Mouse (Mus musculus) heart, adult 2 months (tissue): Measurements from ENCODE around the gene Fkbp5. TPM values are rescaled to one million over a fixed set of nuclear protein-coding genes. Genes with fewer than 3 reads are reported as not detected.

Experiments
- DNase-seq, 2 experiments: peaks; one replicate each; pipeline ENCODE4 v3.0.0; 2021
- H3K27ac ChIP-seq: fragments of 200-600 bp; 2 replicates; pipeline ENCODE4 v1.8.1; 2022
- H3K27me3 ChIP-seq: fragments of 200-500 bp; 2 replicates; pipeline ENCODE4 v1.6.1; 2012; ENCODE audit warnings: mild to moderate bottlenecking, low read length, inconsistent platforms, mixed read lengths; ENCODE audit not compliant: control insufficient read depth, insufficient read depth
- H3K36me3 ChIP-seq: fragments of 200-500 bp; 2 replicates; pipeline ENCODE4 v1.6.1; 2012; ENCODE audit warnings: low read length, inconsistent platforms; ENCODE audit not compliant: control insufficient read depth, insufficient read depth
- H3K4me1 ChIP-seq: fragments of 200-500 bp; 2 replicates; pipeline ENCODE4 v1.6.1; 2011; ENCODE audit warnings: low read length; ENCODE audit not compliant: control insufficient read depth, insufficient read depth
- H3K4me3 ChIP-seq: fragments of 200-600 bp; 2 replicates; pipeline ENCODE4 v1.8.1; 2022
- H3K79me2 ChIP-seq: fragments of 200-500 bp; replicated peaks from 2 replicates; pipeline ENCODE4 v1.6.1; 2012; ENCODE audit warnings: mild to moderate bottlenecking, inconsistent platforms, low read length, moderate library complexity, mixed read lengths; ENCODE audit not compliant: control insufficient read depth, insufficient read depth
- H3K9ac ChIP-seq: fragments of 200-500 bp; 2 replicates; pipeline ENCODE4 v1.6.1; 2012; ENCODE audit warnings: low read depth, mild to moderate bottlenecking, control low read depth, inconsistent platforms, low read length, mixed read lengths
- CTCF ChIP-seq: fragments of 200-600 bp; IDR thresholded peaks from 2 replicates; pipeline ENCODE4 v1.8.1; 2022; ENCODE audit warnings: antibody characterized with exemption, mild to moderate bottlenecking, moderate library complexity
- EP300 ChIP-seq: fragments of 200-500 bp; IDR thresholded peaks from 2 replicates; pipeline ENCODE4 v1.6.1; 2011; ENCODE audit warnings: low read depth, low read length, control low read depth; ENCODE audit not compliant: insufficient read depth
- POLR2A ChIP-seq: fragments of 200-500 bp; IDR thresholded peaks from 2 replicates; pipeline ENCODE4 v1.6.1; 2011; ENCODE audit warnings: mild to moderate bottlenecking, low read depth, low read length, control low read depth; ENCODE audit not compliant: insufficient read depth
- WGBS: fragments of 180-500 bp; shearing (Covaris S2); methylation state at CpG from one replicate; pipeline ENCODE4 v1.1.7; 2018; 5-methylcytosine and 5-hydroxymethylcytosine counted together
- intact Hi-C: fragments of 180-260 bp; cut with DNase I; formaldehyde crosslinking; loops from one replicate; pipeline ENCODE4 v1.15.1; 2025
- polyA plus RNA-seq: library from polyadenylated mRNA; depleted of rRNA; stranded (reverse); fragments of >200 nt; gene quantifications from 2 replicates; pipeline ENCODE4 v1.2.3, GENCODE M21; 2012
- total RNA-seq, 2 experiments: library from RNA; stranded (reverse); gene quantifications; 2 replicates each; pipeline ENCODE4 v1.2.3; 2021

The Fkbp5 gene
- total and polyA plus RNA-seq, 3 experiments, result 8.5 to 70.2 (median 63.3) TPM

DNA sequence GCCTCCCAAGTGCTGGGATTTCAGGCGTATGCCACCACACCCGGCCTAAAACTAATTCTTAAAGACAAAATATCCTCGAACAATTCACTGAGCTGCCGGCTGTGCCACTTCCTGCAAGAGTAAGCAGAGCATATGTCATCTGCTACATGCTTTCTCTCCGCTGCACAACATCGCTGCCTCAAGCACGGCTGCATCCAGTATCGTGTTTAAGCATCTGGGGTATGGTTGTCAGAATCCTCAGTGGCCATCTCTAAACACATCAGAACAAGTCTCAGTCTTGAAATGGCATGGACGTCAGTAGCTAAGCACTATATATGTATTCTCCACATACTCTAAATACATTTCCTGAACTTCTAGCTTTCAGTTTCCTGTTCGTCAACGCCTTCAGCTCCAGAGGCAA lies 49.6 kb downstream of the Fkbp5 start:
- 36% methylated on average over 11 of the region's 11 CpGs for WGBS
- no peak overlapping the region; the same call in 1 of the 2 replicates for H3K4me3 ChIP-seq
- intact Hi-C loops, result loop anchor here (10.0 kb wide), 1 partner anchor 57 kb away; no protein-coding TSS in a partner anchor
- no peak overlapping the region for H3K27ac ChIP-seq
- no peak for TF ChIP-seq POLR2A
- no peaks in the 10 kb centered on the region for H3K79me2 ChIP-seq
- peak in 1 of 2 experiments; percentile 17 for DNase-seq
- no peaks in the 10 kb centered on the region for H3K27me3 ChIP-seq
- H3K4me1 ChIP-seq, result peaks cover 12% of the 10 kb centered on the region
- no peaks in the 10 kb centered on the region for H3K36me3 ChIP-seq
- H3K9ac ChIP-seq, result no peak overlapping the region

DNA sequence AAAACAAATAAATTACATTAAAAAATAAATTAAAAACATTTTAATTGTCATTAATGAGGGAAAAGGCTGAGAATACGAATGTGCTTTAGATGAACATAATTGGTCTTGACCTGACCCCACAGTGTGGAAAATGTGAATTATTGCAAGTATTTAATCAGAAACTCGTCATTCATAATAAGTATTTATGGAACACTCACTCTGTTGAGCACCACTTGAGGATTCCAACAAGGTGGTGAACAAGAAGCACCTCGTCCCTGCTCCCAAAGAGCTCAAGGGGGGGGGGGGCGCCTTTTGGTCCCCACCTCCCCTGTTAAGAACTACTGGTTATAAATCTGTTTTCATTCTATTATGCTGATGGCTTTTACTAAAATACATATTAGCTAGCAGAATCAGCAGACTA lies 51.4 kb downstream of the Fkbp5 start:
- peaks cover 12% of the 10 kb centered on the region for H3K4me1 ChIP-seq
- intact Hi-C loops, result loop anchor here (10.0 kb wide), 1 partner anchor 59 kb away; no protein-coding TSS in a partner anchor
- no peak for DNase-seq
- WGBS, result 94% methylated on average over 4 of the region's 4 CpGs
- no peak overlapping the region for H3K4me3 ChIP-seq
- H3K79me2 ChIP-seq, result no peaks in the 10 kb centered on the region
- no peaks in the 10 kb centered on the region for H3K27me3 ChIP-seq
- H3K9ac ChIP-seq, result no peak overlapping the region
- no peak for TF ChIP-seq POLR2A
- H3K36me3 ChIP-seq, result no peaks in the 10 kb centered on the region
- no peak overlapping the region for H3K27ac ChIP-seq

GRCm38 (mm10) chr17:28463701-28464443 lies 53.5 kb downstream of the Fkbp5 start:
- TF ChIP-seq POLR2A (no peak), CTCF (no peak), EP300 (0 out of 2 replicates have a peak, but pooled peaks have one; percentile 10)
- Histone ChIP-seq H3K27ac (peak overlapping the region; percentile 21; the same call in 1 of the 2 replicates), H3K4me3 (no peak overlapping the region), H3K4me1 (peaks cover 8% of the 10 kb centered on the region), H3K9ac (no peak overlapping the region), H3K36me3 (peaks cover 2% of the 10 kb centered on the region; the same call in 1 of the 2 replicates), H3K27me3 (no peaks in the 10 kb centered on the region), H3K79me2 (no peaks in the 10 kb centered on the region)
- intact Hi-C loops, result loop anchor here (10.0 kb wide), 1 partner anchor 61 kb away; no protein-coding TSS in a partner anchor
- peak in 1 of 2 experiments; percentile 15 for DNase-seq
- 40% methylated on average over 7 of the region's 7 CpGs for WGBS

GRCm38 (mm10) chr17:28460388-28460787 lies 56.9 kb downstream of the Fkbp5 start:
- TF ChIP-seq EP300, result no peak
- TF ChIP-seq POLR2A, result no peak
- no peak for TF ChIP-seq CTCF
- Histone ChIP-seq H3K4me3 (no peak overlapping the region), H3K27ac (no peak overlapping the region), H3K79me2 (no peaks in the 10 kb centered on the region), H3K4me1 (peaks cover 8% of the 10 kb centered on the region), H3K27me3 (no peaks in the 10 kb centered on the region), H3K36me3 (peaks cover 2% of the 10 kb centered on the region; the same call in 1 of the 2 replicates), H3K9ac (no peak overlapping the region)
- WGBS, result 78% methylated on average over 1 of the region's 1 CpGs
- intact Hi-C loops, result loop anchor here (10.0 kb wide), 1 partner anchor 64 kb away; no protein-coding TSS in a partner anchor
- DNase-seq, result no peak

GRCm38 (mm10) chr17:28455098-28455497 lies 62.2 kb downstream of the Fkbp5 start:
- Histone ChIP-seq H3K79me2 (no peaks in the 10 kb centered on the region), H3K36me3 (peaks cover 2% of the 10 kb centered on the region; the same call in 1 of the 2 replicates), H3K27ac (no peak overlapping the region), H3K4me1 (no peaks in the 10 kb centered on the region), H3K9ac (no peak overlapping the region), H3K4me3 (no peak overlapping the region), H3K27me3 (no peaks in the 10 kb centered on the region)
- TF ChIP-seq CTCF (peak; percentile 77), POLR2A (no peak), EP300 (no peak)
- intact Hi-C loops, result loop anchor here (2.0 kb wide), 2 partner anchors 26 to 48 kb away; no protein-coding TSS in a partner anchor
- no peak for DNase-seq
- WGBS, result 31% methylated on average over 4 of the region's 4 CpGs

- WGBS, result 81% methylated on average over 6 of the region's 6 CpGs
- Histone ChIP-seq H3K79me2 (no peaks in the 10 kb centered on the region), H3K4me3 (no peak overlapping the region), H3K4me1 (no peaks in the 10 kb centered on the region; the same call in 1 of the 2 replicates), H3K27me3 (no peaks in the 10 kb centered on the region), H3K36me3 (no peaks in the 10 kb centered on the region), H3K27ac (no peak overlapping the region), H3K9ac (no peak overlapping the region)
- no peak for TF ChIP-seq EP300
- TF ChIP-seq CTCF, result no peak
- TF ChIP-seq POLR2A, result no peak
- no peak for DNase-seq
- intact Hi-C loops, result no loop called here
Measured at GRCm38 (mm10) chr17:28452889-28453288, 64.4 kb downstream of the Fkbp5 start.
